Mouse (Mus musculus) C2C12 (cell line): ENCODE measurements around the gene Il1r2.

Source experiments
- CTCF ChIP-seq: IDR thresholded peaks from one replicate; pipeline ENCODE4 v1.5.1; 2011; ENCODE audit not compliant: control insufficient read depth, insufficient read depth, insufficient read length
- MYOD1 ChIP-seq: IDR thresholded peaks from one replicate; pipeline ENCODE4 v1.6.1; 2011; ENCODE audit warnings: low read depth; ENCODE audit not compliant: control insufficient read depth, insufficient read length
- MYOG ChIP-seq: IDR thresholded peaks from one replicate; pipeline ENCODE4 v1.6.1; 2011; ENCODE audit not compliant: control insufficient read depth, insufficient read length; ENCODE audit errors: extremely low read depth

- TF ChIP-seq CTCF (no peak), MYOD1 (no peak), MYOG (no peak)
Measured at GRCm38 (mm10) chr1:40077328-40077727, 3.4 kb downstream of the Il1r2 start.
